8 mouse cellular contexts compared by ENCODE assay signal in the genomic region with DNA sequence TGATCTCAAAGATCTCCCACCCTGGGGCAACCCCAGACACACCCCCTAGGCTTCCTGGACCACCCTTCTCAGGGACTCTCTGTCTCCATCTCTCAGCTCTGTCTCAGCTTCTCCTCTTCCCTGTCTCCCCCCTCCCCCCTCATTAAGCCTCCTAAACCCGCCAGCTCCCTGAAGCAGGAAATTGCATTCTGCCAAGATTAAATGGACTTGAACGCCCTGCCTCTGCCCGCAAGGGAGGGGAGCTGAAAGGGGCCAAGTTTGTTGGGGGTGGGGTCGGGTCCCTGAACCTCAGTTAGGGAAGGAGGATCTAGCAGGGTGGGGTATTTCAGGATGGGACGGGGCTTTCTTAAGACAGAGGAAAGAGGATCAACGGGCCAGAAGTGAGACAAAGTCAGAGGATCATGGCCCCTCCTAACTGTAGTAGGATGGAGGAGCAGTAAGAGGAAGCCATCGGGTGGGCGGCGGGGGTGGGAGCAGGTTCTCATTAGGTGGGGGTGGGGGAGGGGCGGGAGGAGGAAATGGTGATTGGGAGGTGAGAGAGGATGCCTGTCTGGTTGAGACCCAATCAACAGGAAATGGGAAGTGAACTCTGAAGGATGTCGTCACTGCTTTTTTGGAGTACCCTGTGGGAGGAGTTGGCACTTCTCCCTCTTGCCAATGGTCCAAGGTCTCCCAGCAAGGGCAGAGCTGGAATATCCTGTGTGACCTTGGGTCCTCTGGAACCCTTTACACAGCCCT. TPM values are rescaled to one million over a fixed set of nuclear protein-coding genes. Genes with fewer than 3 reads are reported as not detected.
DNase-seq lines count a peak whose midpoint lies in the region.

No protein-coding gene starts in this region.

- peaks cover 61% of the 10 kb centered on the region for H3K4me1 ChIP-seq in megakaryocyte, embryonic 14.5 days

- H3K4me3 ChIP-seq in megakaryocyte, embryonic 14.5 days (replicated peaks) = peak overlapping the region; percentile 69

- H3K27me3 ChIP-seq in megakaryocyte, embryonic 14.5 days (replicated peaks) = peaks cover 61% of the 10 kb centered on the region

- DNase-seq in MN1 (ENCODE audit: low spot score) = peak; percentile 43
- peak; percentile 80 for DNase-seq in embryo, embryonic 11 days
- peak; percentile 66 to 75 for DNase-seq in heart, postnatal 10 days
- peak; percentile 75 to 88 for DNase-seq in kidney, postnatal 36 days
- DNase-seq in cerebellum, adult 9-10 months = no peak
- DNase-seq in frontal cortex, postnatal 14 days (ENCODE audit: low spot score in 2 of 2) = no peak
- DNase-seq in gastrocnemius, adult 18-20 months (ENCODE audit: low spot score) = no peak

- H3K36me3 ChIP-seq in megakaryocyte, embryonic 14.5 days (replicated peaks; ENCODE audit: low read length) = no peaks in the 10 kb centered on the region

- intact Hi-C loops in heart, postnatal 10 days (cut with DNase I) = no loop called here

- no peaks in the 10 kb centered on the region for H3K9me3 ChIP-seq in megakaryocyte, embryonic 14.5 days

RNA-seq across cellular contexts. Expression of gene Sema3f, which starts 13.7 kb away (rescaled TPM):
- 10 to 100 TPM; 19.4 to 22.2 TPM for total RNA-seq in heart, postnatal 10 days (2021)
- not detected in 2 replicates for polyA plus RNA-seq in megakaryocyte, embryonic 14.5 days (2012; ENCODE audit: insufficient read depth, low replicate concordance)
- total RNA-seq in gastrocnemius, adult 18-20 months (2021) = 1 to 10 TPM; 6.2 to 6.8 TPM

RNA-seq across cellular contexts. Expression of gene Gnat1, which starts 44.5 kb away (rescaled TPM):
- total RNA-seq in heart, postnatal 10 days (2021) = not detected
- not detected in 2 replicates for polyA plus RNA-seq in megakaryocyte, embryonic 14.5 days (2012; ENCODE audit: insufficient read depth, low replicate concordance)
- total RNA-seq in gastrocnemius, adult 18-20 months (2021) = not detected

RNA-seq across cellular contexts. Expression of gene Rbm5, which starts 46.8 kb away (rescaled TPM):
- total RNA-seq in heart, postnatal 10 days (2021) = 10 to 100 TPM; 57.8 to 66.6 TPM
- polyA plus RNA-seq in megakaryocyte, embryonic 14.5 days (2012; ENCODE audit: insufficient read depth, low replicate concordance) = 3.9 and 7.6 TPM in 2 replicates
- 10 to 100 TPM; 34.3 to 40.5 TPM for total RNA-seq in gastrocnemius, adult 18-20 months (2021)

RNA-seq across cellular contexts. Expression of gene Slc38a3, which starts 54.6 kb away (rescaled TPM):
- total RNA-seq in heart, postnatal 10 days (2021) = 10 to 100 TPM; 20.5 to 22.6 TPM
- not detected in 2 replicates for polyA plus RNA-seq in megakaryocyte, embryonic 14.5 days (2012; ENCODE audit: insufficient read depth, low replicate concordance)
- 10 to 100 TPM; 57.7 to 62.0 TPM for total RNA-seq in gastrocnemius, adult 18-20 months (2021)

Comparison
In these comparisons a context has a peak if more than half of its experiments do, and no peak if none do; other contexts are left out.
1. DNase-seq: peak in MN1 (single experiment), embryo, embryonic 11 days (single experiment), heart, postnatal 10 days (2 of 2) and kidney, postnatal 36 days (2 of 2); none in cerebellum, adult 9-10 months (single experiment), frontal cortex, postnatal 14 days (0 of 2) and gastrocnemius, adult 18-20 months (single experiment).